Mouse (Mus musculus) hindbrain, embryonic 12.5 days (tissue): ENCODE results near the gene Fat3. TPM values are rescaled to one million over a fixed set of nuclear protein-coding genes. Genes with fewer than 3 reads are reported as not detected.

Source experiments
- ATAC-seq: fragments of 200-750 bp; cut with Nextera tagmentation; 2 replicates; pipeline ENCODE4 v1.8.0; 2017; ENCODE audit warnings: moderate TSS enrichment; ENCODE audit not compliant: low FRiP score
- H3K27ac ChIP-seq: fragments of 300-500 bp; sonication (generic); 2 replicates; pipeline ENCODE4 v1.5.1; 2016; ENCODE audit warnings: mild to moderate bottlenecking
- H3K27me3 ChIP-seq: fragments of 300-500 bp; sonication (generic); 2 replicates; pipeline ENCODE4 v1.6.1; 2016; ENCODE audit warnings: mild to moderate bottlenecking
- H3K36me3 ChIP-seq: fragments of 300-500 bp; sonication (generic); 2 replicates; pipeline ENCODE4 v1.6.1; 2016; ENCODE audit warnings: mild to moderate bottlenecking
- H3K4me1 ChIP-seq: fragments of 300-500 bp; sonication (generic); 2 replicates; pipeline ENCODE4 v1.6.1; 2016
- H3K4me2 ChIP-seq: fragments of 300-500 bp; sonication (generic); replicated peaks from 2 replicates; pipeline ENCODE4 v1.6.1; 2016; ENCODE audit warnings: mild to moderate bottlenecking
- H3K4me3 ChIP-seq: fragments of 300-500 bp; sonication (generic); 2 replicates; pipeline ENCODE4 v1.5.1; 2016; ENCODE audit warnings: mild to moderate bottlenecking
- H3K9ac ChIP-seq: fragments of 300-500 bp; sonication (generic); 2 replicates; pipeline ENCODE4 v1.6.1; 2016; ENCODE audit warnings: mild to moderate bottlenecking, moderate library complexity
- H3K9me3 ChIP-seq: fragments of 300-500 bp; sonication (generic); replicated peaks from 2 replicates; pipeline ENCODE4 v1.6.1; 2016; ENCODE audit warnings: mild to moderate bottlenecking
- WGBS: fragments of 180-500 bp; shearing (Covaris S2); methylation state at CpG from one replicate; pipeline ENCODE4 v1.1.7; 2016; 5-methylcytosine and 5-hydroxymethylcytosine counted together
- polyA plus RNA-seq: library from polyadenylated mRNA; unstranded; fragments of >200 nt; fragmentation: Nextera tagmentation; extraction: Ambion mirVana; gene quantifications from 2 replicates; pipeline ENCODE4 v1.2.1, GENCODE M21; 2016

Fat3 gene
- polyA plus RNA-seq: 11.6 and 12.2 TPM in 2 replicates

DNA sequence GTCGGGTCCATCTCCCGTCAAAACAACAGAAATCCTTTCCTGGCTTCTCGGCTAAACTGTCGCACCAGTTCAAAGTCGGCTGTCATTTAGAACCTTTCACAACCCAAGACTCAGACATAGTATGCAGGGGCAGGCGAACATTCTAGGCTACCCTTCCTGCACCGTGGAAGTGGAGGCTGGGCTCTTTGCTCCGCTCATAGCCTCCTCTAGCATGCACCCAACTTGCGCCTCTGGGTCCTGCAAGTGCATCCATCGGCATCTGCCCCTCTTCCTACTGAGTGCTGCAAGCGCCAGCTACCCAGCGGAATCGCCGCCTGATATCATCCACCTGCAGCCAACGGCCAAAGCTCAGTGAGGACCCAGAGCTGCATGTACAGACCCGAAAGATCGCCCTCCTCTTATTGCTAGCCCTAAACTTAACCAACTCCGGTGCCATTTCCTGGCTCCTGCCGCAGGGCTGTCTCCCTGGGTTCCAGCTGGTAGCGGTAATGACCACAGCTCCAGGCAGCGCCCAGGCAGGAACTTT is at the start of gene Fat3:
TSS of gene Fat3 (minus strand) at position 100 of the 526 bp plus-strand sequence.
- Histone ChIP-seq H3K4me2 (peak within 1 kb of the TSS; percentile 71), H3K27me3 (no peaks in the 10 kb centered on the region), H3K27ac (peak within 1 kb of the TSS; percentile 94), H3K4me3 (peak within 1 kb of the TSS; percentile 68), H3K4me1 (peaks cover 23% of the 10 kb centered on the region), H3K9ac (peak within 1 kb of the TSS; percentile 72), H3K9me3 (no peaks in the 10 kb centered on the region), H3K36me3 (no peaks in the 10 kb centered on the region)
- ATAC-seq: peak; percentile 20
- under 1% methylated on average over 21 of the region's 21 CpGs for WGBS

DNA sequence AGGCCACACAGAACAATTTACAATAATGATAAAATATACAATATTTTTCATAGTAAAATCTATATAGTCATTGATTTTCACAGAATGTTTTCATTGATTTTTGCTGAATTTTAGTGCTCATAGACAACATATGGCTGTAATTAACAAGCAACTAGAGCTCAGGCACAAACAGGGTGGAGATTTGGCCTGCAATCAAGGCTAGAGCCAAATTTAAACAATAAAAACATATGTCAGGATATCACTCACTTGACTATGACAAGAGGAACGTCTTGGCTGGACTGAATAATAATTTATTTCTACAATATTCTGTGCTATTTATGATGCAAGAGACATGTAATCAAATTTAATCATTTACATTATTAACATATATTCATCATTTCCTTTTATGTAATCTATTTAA is 31.8 kb upstream of the Fat3 start:
- Histone ChIP-seq H3K9ac (no peak overlapping the region), H3K36me3 (no peaks in the 10 kb centered on the region), H3K4me1 (no peaks in the 10 kb centered on the region), H3K9me3 (no peaks in the 10 kb centered on the region), H3K4me2 (no peak overlapping the region), H3K27me3 (no peaks in the 10 kb centered on the region), H3K4me3 (no peak overlapping the region), H3K27ac (no peak overlapping the region)
- ATAC-seq: no peak
- 43% methylated on average over 1 of the region's 1 CpGs for WGBS

DNA sequence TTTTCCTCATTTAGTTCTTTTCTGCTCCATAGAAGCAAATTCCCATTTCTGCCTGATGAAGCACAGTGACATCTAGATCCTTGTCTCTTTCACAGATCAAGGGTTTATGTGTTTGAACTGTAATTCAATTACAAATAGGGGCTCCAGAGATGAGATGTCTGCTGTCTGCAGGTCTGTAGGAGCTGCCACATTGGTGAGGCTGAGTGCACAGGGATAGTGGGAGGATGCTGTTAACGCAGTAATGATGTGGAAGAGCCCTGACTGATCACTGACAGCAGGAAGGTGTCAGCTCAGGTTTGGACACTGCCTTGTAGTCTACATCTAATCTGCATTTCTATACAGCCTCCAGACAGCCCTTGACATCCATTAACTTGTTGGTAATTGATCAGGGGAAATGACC is 16.5 kb upstream of the Fat3 start:
- H3K4me1 ChIP-seq: no peaks in the 10 kb centered on the region
- no peak for ATAC-seq
- WGBS: 36% methylated on average over 1 of the region's 1 CpGs
- H3K9ac ChIP-seq: no peak overlapping the region
- no peak overlapping the region for H3K4me2 ChIP-seq
- H3K9me3 ChIP-seq: no peaks in the 10 kb centered on the region
- no peak overlapping the region for H3K4me3 ChIP-seq
- H3K27me3 ChIP-seq: no peaks in the 10 kb centered on the region
- no peak overlapping the region for H3K27ac ChIP-seq
- H3K36me3 ChIP-seq: no peaks in the 10 kb centered on the region

DNA sequence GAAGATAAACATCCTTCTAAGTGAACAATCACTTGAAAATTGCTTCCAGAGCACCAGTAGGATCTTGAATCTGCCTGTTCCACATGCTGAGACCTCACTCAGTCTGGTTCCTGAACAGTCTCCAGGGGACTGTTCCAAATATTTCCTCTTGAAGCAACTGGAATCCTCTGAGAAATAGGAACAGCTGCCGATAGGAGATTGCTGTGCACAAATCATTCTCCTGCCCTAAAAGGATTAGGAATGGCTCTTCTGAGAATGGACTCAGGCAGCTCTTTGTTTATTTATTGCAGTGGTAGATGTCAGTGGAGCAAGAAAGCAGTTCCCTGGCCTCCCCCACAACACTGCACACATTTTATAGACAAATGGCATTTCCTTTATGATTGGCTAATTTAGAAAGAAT is 10.9 kb upstream of the Fat3 start:
- Histone ChIP-seq H3K4me3 (no peak overlapping the region), H3K4me1 (no peaks in the 10 kb centered on the region), H3K27ac (no peak overlapping the region), H3K27me3 (no peaks in the 10 kb centered on the region), H3K9ac (no peak overlapping the region), H3K4me2 (no peak overlapping the region), H3K9me3 (no peaks in the 10 kb centered on the region), H3K36me3 (no peaks in the 10 kb centered on the region)
- WGBS: 53% methylated on average over 1 of the region's 1 CpGs
- ATAC-seq: no peak

DNA sequence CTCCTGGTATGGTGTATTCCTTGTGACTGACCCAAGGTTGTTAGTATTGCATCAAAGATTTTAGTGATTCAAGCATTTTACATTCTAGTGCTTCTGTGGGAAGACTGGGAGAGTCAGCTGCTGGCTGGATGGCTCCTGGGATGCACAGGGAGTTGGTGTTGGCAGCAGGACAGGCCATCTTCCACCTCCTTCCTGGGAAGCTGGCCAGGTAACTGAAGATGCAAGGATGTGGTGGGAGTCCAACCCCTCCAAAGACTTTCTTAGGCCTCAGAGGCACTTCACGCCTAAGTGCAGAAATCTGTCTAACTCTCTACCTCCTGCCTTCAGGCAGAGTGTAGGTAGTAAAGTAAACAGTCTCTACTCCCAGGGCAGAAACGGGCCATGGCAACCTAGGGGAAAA is 2.7 kb upstream of the Fat3 start:
- Histone ChIP-seq H3K4me1 (peaks cover 13% of the 10 kb centered on the region), H3K9me3 (no peaks in the 10 kb centered on the region), H3K27ac (no peak overlapping the region), H3K9ac (no peak overlapping the region), H3K27me3 (no peaks in the 10 kb centered on the region), H3K4me2 (no peak overlapping the region), H3K4me3 (no peak overlapping the region), H3K36me3 (no peaks in the 10 kb centered on the region)
- ATAC-seq: no peak
- WGBS: 66% methylated on average over 2 of the region's 2 CpGs

DNA sequence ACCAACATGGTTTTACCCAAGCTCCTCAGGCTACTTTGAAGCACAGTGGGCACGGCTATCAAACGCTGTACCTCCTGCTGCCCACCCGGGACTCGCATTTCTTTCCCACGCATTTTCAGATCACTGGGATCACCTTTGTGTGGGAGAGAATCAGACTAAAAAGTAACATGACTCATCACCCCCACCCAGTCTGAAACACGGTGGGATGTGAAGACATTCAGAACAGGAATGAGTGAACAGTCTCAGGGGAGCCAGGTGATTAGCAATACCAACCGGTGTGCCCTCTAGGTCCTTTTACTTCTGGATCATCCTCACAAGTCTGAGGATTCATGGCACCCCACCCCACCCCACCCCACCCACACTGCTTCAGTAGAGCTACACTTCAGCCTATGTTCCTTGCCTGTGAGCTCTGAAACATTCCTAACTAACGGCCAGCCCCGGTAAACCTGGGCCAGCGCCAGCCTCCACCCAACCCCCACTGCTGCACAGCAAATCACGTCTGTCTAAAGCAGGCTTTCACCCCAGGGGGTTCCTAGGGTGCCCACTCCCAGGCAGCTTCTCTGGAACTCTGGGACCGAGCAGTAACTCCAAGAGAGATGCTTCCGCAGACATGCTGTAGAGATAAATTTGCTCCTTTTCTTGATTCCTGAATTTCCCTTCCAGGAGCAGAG is 1.7 kb upstream of the Fat3 start:
- peak overlapping the region; percentile 94 for H3K27ac ChIP-seq

DNA sequence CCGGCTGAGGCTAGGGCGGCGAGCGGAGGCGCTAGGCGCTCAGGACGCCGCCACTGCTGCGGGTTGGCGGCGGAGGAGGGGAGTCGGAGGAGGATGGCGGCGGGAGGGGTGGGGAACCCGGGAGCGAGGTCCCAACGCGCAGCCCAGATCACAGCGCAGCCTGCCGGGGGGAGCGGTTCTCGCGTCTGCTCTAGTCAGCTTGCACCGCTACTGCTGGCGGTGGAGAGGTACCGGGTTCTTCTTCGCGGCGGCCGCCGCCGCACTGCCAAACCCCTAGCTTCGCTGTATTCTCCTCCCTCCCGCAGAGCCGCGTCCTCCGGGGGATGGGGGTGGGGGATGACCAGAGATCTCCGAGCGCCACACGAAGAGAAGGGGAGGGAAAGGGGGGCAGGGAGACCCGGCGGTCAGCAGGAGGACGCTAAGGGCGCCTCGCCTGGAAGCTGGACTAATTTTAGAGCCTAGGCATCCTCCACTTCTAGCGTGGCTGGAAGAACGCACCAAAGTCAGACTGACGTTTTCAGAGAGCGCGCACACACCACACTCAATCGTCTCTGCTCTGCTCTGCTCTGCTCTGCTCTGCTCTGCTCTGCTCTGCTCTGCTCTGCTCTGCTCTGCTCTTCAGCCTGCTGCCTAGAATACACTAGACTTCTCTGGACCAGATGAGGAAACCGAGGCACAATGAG is 1.0 kb upstream of the Fat3 start:
- H3K9me3 ChIP-seq: no peaks in the 10 kb centered on the region
- peak overlapping the region; percentile 72 for H3K9ac ChIP-seq
- ATAC-seq: peak; percentile 81
- H3K36me3 ChIP-seq: no peaks in the 10 kb centered on the region
- WGBS: under 1% methylated on average over 42 of the region's 52 CpGs
- peak overlapping the region; percentile 94 for H3K27ac ChIP-seq
- H3K27me3 ChIP-seq: no peaks in the 10 kb centered on the region
- peak overlapping the region; percentile 71 for H3K4me2 ChIP-seq
- H3K4me1 ChIP-seq: peaks cover 23% of the 10 kb centered on the region
- peak overlapping the region; percentile 68 for H3K4me3 ChIP-seq

More for the DNA sequence above, 1.7 kb upstream of the Fat3 start:
- peak overlapping the region; percentile 68 for H3K4me3 ChIP-seq
- WGBS: 10% methylated on average over 13 of the region's 13 CpGs
- H3K9me3 ChIP-seq: no peaks in the 10 kb centered on the region
- ATAC-seq: no peak
- peak overlapping the region; percentile 71 for H3K4me2 ChIP-seq
- peaks cover 23% of the 10 kb centered on the region for H3K4me1 ChIP-seq
- no peaks in the 10 kb centered on the region for H3K27me3 ChIP-seq
- H3K9ac ChIP-seq: peak overlapping the region; percentile 72; the same call in 1 of the 2 replicates
- no peaks in the 10 kb centered on the region for H3K36me3 ChIP-seq

DNA sequence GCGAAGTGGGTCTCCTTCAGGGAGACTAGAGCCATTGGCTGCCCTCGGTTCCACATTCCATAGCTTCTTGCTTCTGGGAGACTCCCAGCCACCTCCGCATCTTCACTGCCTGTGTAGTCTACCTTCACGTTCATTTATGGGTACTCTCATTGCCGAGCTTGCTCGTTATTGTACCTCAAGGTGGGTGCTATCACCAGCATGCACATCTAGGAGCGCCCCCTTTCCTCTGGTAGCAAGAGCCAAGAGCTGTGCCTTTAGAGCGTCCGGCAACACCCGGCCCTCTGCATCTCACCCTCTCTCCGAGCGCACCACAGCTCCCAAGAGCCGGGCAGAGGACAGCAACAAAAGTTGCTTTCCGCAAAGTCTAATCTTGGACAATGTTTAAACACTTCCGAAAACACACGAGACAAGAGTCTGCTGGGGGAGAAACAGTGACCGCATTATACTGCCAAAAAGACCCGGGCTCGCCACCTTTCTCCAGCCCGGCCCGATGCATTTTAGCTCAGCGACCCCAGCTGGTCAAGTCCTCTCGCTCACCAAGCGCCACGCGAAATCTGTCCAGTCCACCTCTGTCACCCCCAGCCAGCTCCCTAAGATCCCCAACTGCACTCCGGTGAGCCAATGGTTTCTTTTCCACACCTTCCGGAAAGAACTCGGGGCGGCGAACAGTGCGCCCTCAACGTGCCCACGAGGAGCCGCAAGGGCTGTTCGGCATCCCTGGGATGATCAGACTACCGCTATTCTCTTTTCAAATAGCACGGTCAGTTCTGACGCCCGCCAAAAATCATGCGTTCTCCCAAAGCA is 501 bp downstream of the Fat3 start:
- WGBS: under 1% methylated on average over 41 of the region's 41 CpGs
- H3K4me3 ChIP-seq: peak overlapping the region; percentile 68
- no peaks in the 10 kb centered on the region for H3K36me3 ChIP-seq
- ATAC-seq: peak; percentile 73
- H3K27ac ChIP-seq: peak overlapping the region; percentile 94
- peak overlapping the region; percentile 71 for H3K4me2 ChIP-seq
- H3K9ac ChIP-seq: peak overlapping the region; percentile 72
- H3K27me3 ChIP-seq: no peaks in the 10 kb centered on the region
- H3K4me1 ChIP-seq: peaks cover 23% of the 10 kb centered on the region
- H3K9me3 ChIP-seq: no peaks in the 10 kb centered on the region

DNA sequence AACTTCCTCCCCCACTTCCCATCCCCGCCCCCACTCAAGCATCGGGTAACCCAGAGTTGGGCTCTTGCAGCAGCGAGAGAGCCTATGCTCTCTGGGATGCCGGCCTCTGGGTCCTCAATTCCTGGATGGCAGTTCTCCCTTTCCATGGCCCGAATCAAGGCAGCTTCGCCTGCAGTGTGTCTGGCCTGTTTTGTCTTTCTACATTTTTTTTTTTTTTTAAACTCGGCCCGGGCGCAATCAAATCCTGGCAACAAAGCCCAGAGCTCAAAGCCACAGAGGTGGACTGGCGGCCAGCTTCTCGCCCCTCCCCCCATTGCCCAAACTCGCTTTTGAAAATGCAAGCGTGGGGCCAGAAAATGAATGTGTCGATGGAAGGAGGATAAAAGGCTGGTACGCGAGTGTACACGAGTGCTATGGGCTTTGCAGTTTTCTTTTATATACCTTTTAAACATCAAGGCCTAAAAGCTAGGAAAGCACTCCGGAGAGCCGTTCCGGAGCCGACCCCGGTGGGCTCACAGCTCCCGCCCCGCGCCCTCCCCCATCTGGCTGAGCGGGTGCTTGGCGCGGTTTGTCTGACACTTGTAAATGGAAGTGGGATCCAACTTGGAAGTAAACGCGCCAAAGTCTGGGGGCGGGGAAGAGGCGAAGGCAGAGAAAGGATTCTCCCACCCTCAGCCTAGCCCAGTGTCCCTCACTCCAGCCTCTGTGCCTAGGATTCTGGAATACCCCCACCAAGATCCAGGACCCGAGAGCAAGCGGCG is 1.3 kb downstream of the Fat3 start:
- no peaks in the 10 kb centered on the region for H3K9me3 ChIP-seq
- peak overlapping the region; percentile 72 for H3K9ac ChIP-seq
- H3K4me2 ChIP-seq: peak overlapping the region; percentile 71
- ATAC-seq: peak; percentile 57
- peaks cover 23% of the 10 kb centered on the region for H3K4me1 ChIP-seq
- under 1% methylated on average over 35 of the region's 35 CpGs for WGBS
- H3K36me3 ChIP-seq: no peaks in the 10 kb centered on the region
- peak overlapping the region; percentile 68 for H3K4me3 ChIP-seq
- no peaks in the 10 kb centered on the region for H3K27me3 ChIP-seq
- peak overlapping the region; percentile 94 for H3K27ac ChIP-seq

DNA sequence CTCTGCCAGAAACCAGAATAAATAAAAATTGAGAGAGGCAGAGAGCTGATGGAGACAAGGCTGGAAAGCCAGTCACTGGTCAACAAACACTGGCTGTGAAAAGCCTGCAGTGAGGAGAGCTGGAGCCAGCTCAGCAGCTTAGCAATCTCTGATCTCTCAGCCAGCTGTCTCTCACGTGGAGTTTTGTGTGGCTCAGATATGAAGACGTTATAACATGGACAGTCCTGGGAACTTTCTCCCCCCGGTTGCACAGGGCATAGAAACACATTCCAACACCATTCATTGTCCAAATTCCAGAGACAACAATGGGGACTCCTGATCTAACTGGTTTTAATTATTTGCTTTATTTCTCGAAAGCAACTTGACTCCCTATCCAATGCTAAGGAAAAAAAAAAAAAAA is 2.2 kb downstream of the Fat3 start:
- no peak overlapping the region for H3K4me3 ChIP-seq

DNA sequence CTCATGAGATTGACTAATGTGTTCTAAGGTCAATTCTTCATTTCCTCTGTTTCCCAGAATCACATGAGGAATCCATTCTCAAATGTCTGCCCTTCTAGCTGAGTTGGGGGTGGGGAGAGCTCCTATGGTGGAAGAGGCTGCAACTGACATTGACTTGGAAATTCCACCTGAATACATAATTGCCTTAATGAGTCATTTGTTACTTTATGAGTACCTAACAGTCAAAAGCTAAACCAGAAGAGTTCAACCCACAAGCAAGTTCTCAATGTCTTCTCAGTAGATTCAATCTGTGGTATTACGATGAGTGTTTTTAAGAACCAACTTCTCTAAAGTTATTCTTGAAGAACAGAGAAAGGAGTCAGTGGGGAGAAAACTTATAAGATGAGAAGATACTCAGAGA is 3.7 kb downstream of the Fat3 start:
- WGBS: 98% methylated on average over 1 of the region's 1 CpGs
- H3K4me1 ChIP-seq: peaks cover 12% of the 10 kb centered on the region
- no peaks in the 10 kb centered on the region for H3K9me3 ChIP-seq
- no peak overlapping the region for H3K4me3 ChIP-seq
- no peak overlapping the region for H3K9ac ChIP-seq
- ATAC-seq: no peak
- H3K4me2 ChIP-seq: no peak overlapping the region
- no peak overlapping the region for H3K27ac ChIP-seq
- no peaks in the 10 kb centered on the region for H3K36me3 ChIP-seq
- H3K27me3 ChIP-seq: no peaks in the 10 kb centered on the region

More for the DNA sequence above, 2.2 kb downstream of the Fat3 start:
- H3K36me3 ChIP-seq: no peaks in the 10 kb centered on the region
- H3K9ac ChIP-seq: peak overlapping the region; percentile 43; the same call in 1 of the 2 replicates
- no peak for ATAC-seq
- no peaks in the 10 kb centered on the region for H3K27me3 ChIP-seq
- no peaks in the 10 kb centered on the region for H3K9me3 ChIP-seq
- H3K27ac ChIP-seq: peak overlapping the region; percentile 76
- 5% methylated on average over 4 of the region's 4 CpGs for WGBS
- peaks cover 23% of the 10 kb centered on the region for H3K4me1 ChIP-seq
- peak overlapping the region; percentile 71 for H3K4me2 ChIP-seq
